Mouse (Mus musculus) C2C12 (cell line): ENCODE results near the gene Gm20388.

Source experiments
- CEBPB ChIP-seq: IDR thresholded peaks from one replicate; pipeline ENCODE4 v1.6.1; 2011; ENCODE audit warnings: low read depth, mild to moderate bottlenecking, control low read depth, moderate library complexity
- CTCF ChIP-seq: IDR thresholded peaks from one replicate; pipeline ENCODE4 v1.5.1; 2011; ENCODE audit not compliant: control insufficient read depth, insufficient read depth, insufficient read length
- MAX ChIP-seq: IDR thresholded peaks from one replicate; pipeline ENCODE4 v1.6.1; 2011; ENCODE audit warnings: mild to moderate bottlenecking, control low read depth
- MYOG ChIP-seq: IDR thresholded peaks from one replicate; pipeline ENCODE4 v1.6.1; 2011; ENCODE audit not compliant: control insufficient read depth, insufficient read length; ENCODE audit errors: extremely low read depth

DNA sequence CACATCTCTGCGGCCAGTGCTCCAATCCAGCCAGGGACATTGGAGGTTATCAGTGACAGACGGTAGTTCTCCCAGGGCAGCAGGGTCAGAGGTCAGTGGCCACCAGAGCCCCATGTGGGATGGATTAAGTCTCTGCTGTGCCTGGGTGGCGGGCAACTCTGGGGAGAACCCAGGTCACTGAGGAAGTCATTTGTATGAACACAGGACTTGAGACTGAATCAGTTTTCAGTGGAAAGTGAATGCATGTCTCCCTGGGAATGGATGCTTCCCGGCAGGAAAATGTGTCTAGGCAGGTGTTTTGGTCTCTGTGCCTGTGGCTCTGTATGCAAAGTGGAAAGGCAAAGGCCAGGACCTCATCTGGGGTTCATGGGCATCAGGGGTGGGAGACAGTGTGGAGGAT lies 922.6 kb downstream of the Gm20388 start:
- TF ChIP-seq CTCF (no peak), MYOG (no peak), MAX (no peak), CEBPB (no peak)
